Mouse (Mus musculus): ENCODE data around the gene Gsx1.

GRCm38 (mm10) chr5:147235406-147236309, 47.2 kb downstream of the Gsx1 start:
- TF ChIP-seq CTCF (IDR thresholded peaks at IDR 0.05; ENCODE audit: extremely low read depth, insufficient read depth, insufficient read length, insufficient replicate concordance) (no peak), POLR2A (IDR thresholded peaks at IDR 0.05; ENCODE audit: low read depth, low read length) (no peak)
